13 mouse cellular contexts compared by ENCODE assay signal in genomic region chr4:142221757-142222072, GRCm38 (mm10). TPM values are rescaled to one million over a fixed set of nuclear protein-coding genes. Genes with fewer than 3 reads are reported as not detected.
A peak's percentile ranks its signal among the peaks of the same experiment; 100 is the strongest.
DNase-seq lines count a peak whose midpoint lies in the region; ATAC-seq lines count a peak whose summit lies in the region.
"Had no signal": no experiment of that assay in that cellular context is flagged by ENCODE, and none has a peak within 500 bp of the region (broad histone marks: within the 10 kb centered on the region; RNA-seq: fewer than 3 reads in every experiment).

No protein-coding gene starts in this region.

- H3K27me3 ChIP-seq in heart, embryonic 14.5 days (ENCODE audit: control insufficient read depth, insufficient read depth, low read length), result no peaks in the 10 kb centered on the region
- H3K27me3 ChIP-seq in liver, embryonic 11.5 days (replicated peaks; ENCODE audit: control insufficient read depth, insufficient read depth, low read length), result no peaks in the 10 kb centered on the region
- no peaks in the 10 kb centered on the region for H3K27me3 ChIP-seq in embryonic facial prominence, embryonic 11.5 days (ENCODE audit: control insufficient read depth, insufficient read depth, low read length)
- H3K27me3 ChIP-seq in limb, embryonic 11.5 days (ENCODE audit: control insufficient read depth, insufficient read depth, low read length), result no peaks in the 10 kb centered on the region
- H3K27me3 ChIP-seq in forebrain, embryonic 14.5 days (replicated peaks; ENCODE audit: control insufficient read depth, insufficient read depth, low read length), result no peaks in the 10 kb centered on the region

- no peak overlapping the region for H3K4me2 ChIP-seq in heart, embryonic 14.5 days (ENCODE audit: low read length)
- no peak overlapping the region for H3K4me2 ChIP-seq in liver, embryonic 11.5 days
- no peak overlapping the region for H3K4me2 ChIP-seq in embryonic facial prominence, embryonic 11.5 days (ENCODE audit: low read depth, low read length)
- H3K4me2 ChIP-seq in limb, embryonic 11.5 days (ENCODE audit: low read depth, severe bottlenecking), result no peak overlapping the region
- H3K4me2 ChIP-seq in forebrain, embryonic 14.5 days (ENCODE audit: low read length), result no peak overlapping the region

- 29% methylated on average over 5 of the region's 5 CpGs for WGBS in heart, embryonic 14.5 days
- WGBS in liver, embryonic 11.5 days, result 56% methylated on average over 5 of the region's 5 CpGs
- WGBS in embryonic facial prominence, embryonic 11.5 days, result 27% methylated on average over 5 of the region's 5 CpGs
- WGBS in limb, embryonic 11.5 days, result 16% methylated on average over 5 of the region's 5 CpGs
- WGBS in forebrain, embryonic 14.5 days, result 38% methylated on average over 5 of the region's 5 CpGs

- no peak overlapping the region for H3K4me3 ChIP-seq in heart, embryonic 14.5 days (ENCODE audit: control insufficient read depth in 1 of 2, insufficient read depth in 1 of 2, low read depth in 1 of 2, low read length in 2 of 2)
- no peak overlapping the region for H3K4me3 ChIP-seq in liver, embryonic 11.5 days (ENCODE audit: low read depth, low read length)
- H3K4me3 ChIP-seq in embryonic facial prominence, embryonic 11.5 days (ENCODE audit: low read depth, low read length), result no peak overlapping the region
- H3K4me3 ChIP-seq in limb, embryonic 11.5 days (ENCODE audit: low read depth, low read length), result no peak overlapping the region
- H3K4me3 ChIP-seq in forebrain, embryonic 14.5 days (ENCODE audit: low read depth, low read length), result no peak overlapping the region
- H3K4me3 ChIP-seq: left cerebral cortex, adult 2 months; myocyte had no signal

- no peak for DNase-seq in heart, adult 11 months
- no peak for DNase-seq in liver, embryonic 11.5 days (ENCODE audit: low spot score)
- DNase-seq in liver, result no peak
- no peak for DNase-seq in embryonic facial prominence, embryonic 11.5 days (ENCODE audit: low spot score)
- DNase-seq in limb, embryonic 11.5 days (ENCODE audit: low spot score), result no peak
- no peak for DNase-seq in cerebellum, adult 9-11 months
- no peak for DNase-seq in forebrain, embryonic 14.5 days (ENCODE audit: low spot score)
- DNase-seq: adrenal gland, adult 2 months; lung, postnatal 14 days; thymus, postnatal 14 days had no signal

- H3K9me3 ChIP-seq in heart, embryonic 14.5 days (ENCODE audit: control insufficient read depth, low read length), result no peaks in the 10 kb centered on the region
- no peaks in the 10 kb centered on the region for H3K9me3 ChIP-seq in liver, embryonic 11.5 days (ENCODE audit: control insufficient read depth, low read length)
- H3K9me3 ChIP-seq in embryonic facial prominence, embryonic 11.5 days (replicated peaks; ENCODE audit: control insufficient read depth, low read length), result no peaks in the 10 kb centered on the region
- no peaks in the 10 kb centered on the region for H3K9me3 ChIP-seq in limb, embryonic 11.5 days (ENCODE audit: control insufficient read depth, low read length)
- no peaks in the 10 kb centered on the region for H3K9me3 ChIP-seq in forebrain, embryonic 14.5 days (replicated peaks; ENCODE audit: control insufficient read depth, low read length)

- H3K36me3 ChIP-seq in heart, embryonic 14.5 days (ENCODE audit: control insufficient read depth, insufficient read depth, low read length), result no peaks in the 10 kb centered on the region
- no peaks in the 10 kb centered on the region for H3K36me3 ChIP-seq in liver, embryonic 11.5 days (ENCODE audit: control insufficient read depth, insufficient read depth, low read length)
- H3K36me3 ChIP-seq in embryonic facial prominence, embryonic 11.5 days (replicated peaks; ENCODE audit: control insufficient read depth, insufficient read depth, low read depth, low read length), result no peaks in the 10 kb centered on the region
- H3K36me3 ChIP-seq in limb, embryonic 11.5 days (ENCODE audit: control insufficient read depth, insufficient read depth, low read length), result no peaks in the 10 kb centered on the region
- H3K36me3 ChIP-seq in forebrain, embryonic 14.5 days (ENCODE audit: control insufficient read depth, insufficient read depth, low read length), result no peaks in the 10 kb centered on the region

- no peak for ATAC-seq in heart, embryonic 14.5 days (ENCODE audit: insufficient number of reproducible peaks, insufficient read depth, low FRiP score, low read depth)
- ATAC-seq in liver, embryonic 11.5 days (replicated peaks; ENCODE audit: low FRiP score), result no peak; the same call in 1 of the 2 replicates
- ATAC-seq in embryonic facial prominence, embryonic 11.5 days (replicated peaks; ENCODE audit: insufficient number of reproducible peaks, low FRiP score, low TSS enrichment, low read depth), result no peak; the same call in 1 of the 2 replicates
- ATAC-seq in limb, embryonic 11.5 days (ENCODE audit: insufficient number of reproducible peaks, low FRiP score, low TSS enrichment, low read depth), result peak; percentile 36; the same call in 1 of the 2 replicates
- ATAC-seq in forebrain, embryonic 14.5 days, result no peak

- peak overlapping the region; percentile 15 to 46; a peak in 2 of 4 replicates for H3K27ac ChIP-seq in heart, embryonic 14.5 days (replicated peaks in 1 of 2; ENCODE audit: control insufficient read depth in 1 of 2, insufficient read depth in 1 of 2, low read depth in 2 of 2, low read length in 2 of 2)
- peak overlapping the region; percentile 17; the same call in 1 of the 2 replicates for H3K27ac ChIP-seq in liver, embryonic 11.5 days (ENCODE audit: low read depth, low read length)
- H3K27ac ChIP-seq in embryonic facial prominence, embryonic 11.5 days (replicated peaks; ENCODE audit: low read depth, low read length), result peak overlapping the region; percentile 66
- H3K27ac ChIP-seq in limb, embryonic 11.5 days (replicated peaks; ENCODE audit: low read depth, low read length), result peak overlapping the region; percentile 68
- no peak overlapping the region for H3K27ac ChIP-seq in forebrain, embryonic 14.5 days (ENCODE audit: low read depth, low read length)
- H3K27ac ChIP-seq: left cerebral cortex, adult 2 months had no signal

- no peak overlapping the region for H3K9ac ChIP-seq in heart, embryonic 14.5 days (ENCODE audit: low read length)
- H3K9ac ChIP-seq in liver, embryonic 11.5 days (ENCODE audit: low read depth, low read length), result no peak overlapping the region
- H3K9ac ChIP-seq in embryonic facial prominence, embryonic 11.5 days (replicated peaks; ENCODE audit: low read length), result no peak overlapping the region
- H3K9ac ChIP-seq in limb, embryonic 11.5 days (ENCODE audit: low read length), result no peak overlapping the region
- H3K9ac ChIP-seq in forebrain, embryonic 14.5 days (ENCODE audit: low read length), result no peak overlapping the region

- peaks cover 47 to 54% of the 10 kb centered on the region in 2 experiments for H3K4me1 ChIP-seq in heart, embryonic 14.5 days (ENCODE audit: control insufficient read depth in 2 of 2, insufficient read depth in 2 of 2, low read length in 2 of 2)
- H3K4me1 ChIP-seq in liver, embryonic 11.5 days (replicated peaks; ENCODE audit: control insufficient read depth, insufficient read depth, low read length), result peaks cover 24% of the 10 kb centered on the region
- peaks cover 19% of the 10 kb centered on the region for H3K4me1 ChIP-seq in embryonic facial prominence, embryonic 11.5 days (ENCODE audit: control insufficient read depth, insufficient read depth, low read length)
- H3K4me1 ChIP-seq in limb, embryonic 11.5 days (ENCODE audit: control insufficient read depth, insufficient read depth, low read length), result peaks cover 37% of the 10 kb centered on the region
- H3K4me1 ChIP-seq in forebrain, embryonic 14.5 days (ENCODE audit: control insufficient read depth, insufficient read depth, low read length), result no peaks in the 10 kb centered on the region

RNA-seq across cellular contexts. Expression of gene Kazn, which starts 17.5 kb away (rescaled TPM):
- polyA plus RNA-seq in heart, embryonic 14.5 days (2014; fragmentation: Nextera tagmentation; extraction: Ambion mirVana), result 3.7 and 4.2 TPM in 2 replicates
- 4.0 and 4.4 TPM in 2 replicates for polyA plus RNA-seq in liver, embryonic 11.5 days (2014; fragmentation: Nextera tagmentation; extraction: Ambion mirVana)
- polyA plus RNA-seq in embryonic facial prominence, embryonic 11.5 days (2014; fragmentation: Nextera tagmentation; extraction: Ambion mirVana), result 11.1 and 13.2 TPM in 2 replicates
- polyA plus RNA-seq in limb, embryonic 11.5 days (2014; fragmentation: Nextera tagmentation; extraction: Ambion mirVana), result 8.6 and 9.0 TPM in 2 replicates
- polyA plus RNA-seq in forebrain, embryonic 14.5 days (2014; fragmentation: Nextera tagmentation; extraction: Ambion mirVana), result 11.5 and 13.1 TPM in 2 replicates
- polyA plus RNA-seq: myocyte had no signal
